Mouse (Mus musculus): ENCODE results near the gene Rnaseh2a. TPM values are rescaled to one million over a fixed set of nuclear protein-coding genes. Genes with fewer than 3 reads are reported as not detected.

Rnaseh2a gene
- total RNA-seq, 1 experiment = 160 TPM

- H3K9ac ChIP-seq (ENCODE audit: insufficient read depth, low read depth, low read length, poor library complexity, severe bottlenecking) = no peak overlapping the region; the same call in 1 of the 2 replicates
- peaks cover 0 to 13% of the 10 kb centered on the region in 2 experiments; a peak in 2 of 4 replicates for H3K4me1 ChIP-seq (ENCODE audit: control insufficient read depth in 2 of 2, insufficient read depth in 2 of 2, low read length in 2 of 2, poor library complexity in 1 of 2)
- DNase-seq (ENCODE audit: low read depth, low spot score) = no peak
- no peak for TF ChIP-seq HCFC1 (IDR thresholded peaks at IDR 0.05; ENCODE audit: borderline replicate concordance, insufficient read depth, low read length)
- 0 out of 2 replicates have a peak, but pooled peaks have one; percentile 36 for TF ChIP-seq MAFK (IDR thresholded peaks at IDR 0.05; ENCODE audit: insufficient read depth, low read depth, low read length)
- H3K4me3 ChIP-seq (ENCODE audit: insufficient read depth in 1 of 2, low read depth in 1 of 2, low read length in 2 of 2, poor library complexity in 1 of 2, severe bottlenecking in 1 of 2) = no peak overlapping the region
- H3K27ac ChIP-seq (ENCODE audit: insufficient read depth, low read depth, low read length, poor library complexity, severe bottlenecking) = no peak overlapping the region
- H3K9me3 ChIP-seq (ENCODE audit: control insufficient read depth, insufficient read depth, low read depth, low read length) = no peaks in the 10 kb centered on the region
- in situ Hi-C loops (cut with MboI; ENCODE audit: low sequenced_read_pairs in 2 of 2, unreplicated experiment in 2 of 2) = no loop called here
- H3K36me3 ChIP-seq (ENCODE audit: control insufficient read depth, insufficient read depth, low read length, poor library complexity, severe bottlenecking) = peaks cover 9% of the 10 kb centered on the region
These were observed 62.1 kb downstream of the Rnaseh2a start for GRCm38 (mm10) chr8:84907493-84907892.

DNA sequence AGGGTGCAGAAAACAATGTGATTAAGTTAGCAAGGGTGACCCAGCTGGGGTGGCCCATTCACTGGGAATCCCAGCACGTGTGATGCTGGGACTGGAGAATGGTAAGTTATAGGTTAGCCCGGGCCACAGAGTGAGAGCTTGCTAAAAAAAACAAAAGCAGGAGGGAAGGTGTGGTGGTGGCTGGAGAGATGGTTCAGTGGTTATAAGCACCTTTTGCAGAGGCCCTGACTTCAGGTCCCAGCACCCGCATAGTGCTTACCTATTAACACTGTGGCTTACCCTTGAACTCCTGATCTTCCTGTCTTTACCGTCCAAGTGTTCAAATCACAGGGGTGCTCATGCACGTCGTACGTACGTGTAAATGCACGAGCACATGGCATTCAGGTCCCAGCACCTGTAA, 62.5 kb downstream of the Rnaseh2a start:
- H3K36me3 ChIP-seq (ENCODE audit: control insufficient read depth, insufficient read depth, low read length, poor library complexity, severe bottlenecking) = peaks cover 9% of the 10 kb centered on the region
- no peaks in the 10 kb centered on the region for H3K9me3 ChIP-seq (ENCODE audit: control insufficient read depth, insufficient read depth, low read depth, low read length)
- H3K4me3 ChIP-seq (ENCODE audit: insufficient read depth in 1 of 2, low read depth in 1 of 2, low read length in 2 of 2, poor library complexity in 1 of 2, severe bottlenecking in 1 of 2) = no peak overlapping the region
- in situ Hi-C loops (cut with MboI; ENCODE audit: low sequenced_read_pairs in 2 of 2, unreplicated experiment in 2 of 2) = no loop called here
- H3K9ac ChIP-seq (ENCODE audit: insufficient read depth, low read depth, low read length, poor library complexity, severe bottlenecking) = 0 out of 2 replicates have a peak overlapping the region, but pooled peaks have one; percentile 7
- no peak for DNase-seq (ENCODE audit: low read depth, low spot score)
- peaks cover 0 to 9% of the 10 kb centered on the region in 2 experiments; a peak in 2 of 4 replicates for H3K4me1 ChIP-seq (ENCODE audit: control insufficient read depth in 2 of 2, insufficient read depth in 2 of 2, low read length in 2 of 2, poor library complexity in 1 of 2)
- no peak overlapping the region for H3K27ac ChIP-seq (ENCODE audit: insufficient read depth, low read depth, low read length, poor library complexity, severe bottlenecking)
- TF ChIP-seq HCFC1 (IDR thresholded peaks at IDR 0.05; ENCODE audit: borderline replicate concordance, insufficient read depth, low read length) = no peak
- TF ChIP-seq CHD2 (IDR thresholded peaks at IDR 0.05; ENCODE audit: low read depth, low read length) = no peak
- TF ChIP-seq ZC3H11A (IDR thresholded peaks at IDR 0.05; ENCODE audit: borderline replicate concordance, low read depth, low read length) = no peak
- no peak for TF ChIP-seq MAFK (IDR thresholded peaks at IDR 0.05; ENCODE audit: insufficient read depth, low read depth, low read length)

Other genes starting within 250 kb of the Rnaseh2a start
- 1.5 and 2.1 TPM in 2 replicates for gene G430095P16Rik, start 246.8 kb downstream of the Rnaseh2a start, total RNA-seq (2012; rRNA removed)
- 0.58 and 0.89 TPM in 2 replicates for gene Nfix, start 169.4 kb downstream of the Rnaseh2a start, total RNA-seq (2012; rRNA removed)
- gene Dand5, start 146.9 kb downstream of the Rnaseh2a start, total RNA-seq (2012; rRNA removed) = 1.0 and 1.4 TPM in 2 replicates
- gene Gadd45gip1, start 138.2 kb downstream of the Rnaseh2a start, total RNA-seq (2012; rRNA removed) = 24.7 and 30.8 TPM in 2 replicates
- 76.7 and 76.8 TPM in 2 replicates for gene Rad23a, start 129.1 kb downstream of the Rnaseh2a start, total RNA-seq (2012; rRNA removed)
- gene Calr, start 122.8 kb downstream of the Rnaseh2a start, total RNA-seq (2012; rRNA removed) = 1,121 and 1,357 TPM in 2 replicates
- 123 and 137 TPM in 2 replicates for gene Farsa, start 112.8 kb downstream of the Rnaseh2a start, total RNA-seq (2012; rRNA removed)
- 34.7 and 42.3 TPM in 2 replicates for gene Syce2, start 97.7 kb downstream of the Rnaseh2a start, total RNA-seq (2012; rRNA removed)
- gene Gcdh, start 75.8 kb downstream of the Rnaseh2a start, total RNA-seq (2012; rRNA removed) = 36.3 and 57.2 TPM in 2 replicates
- 0.31 and 0.53 TPM in 2 replicates for gene Klf1, start 67.8 kb downstream of the Rnaseh2a start, total RNA-seq (2012; rRNA removed)
- 23.7 and 29.5 TPM in 2 replicates for gene Dnase2a, start 61.2 kb downstream of the Rnaseh2a start, total RNA-seq (2012; rRNA removed)
- 1.4 and 2.5 TPM in 2 replicates for gene Mast1, start 32.4 kb downstream of the Rnaseh2a start, total RNA-seq (2012; rRNA removed)
- 0.13 TPM in 1 of 2 replicates, not detected in the other for gene Rtbdn, start 22.8 kb downstream of the Rnaseh2a start, total RNA-seq (2012; rRNA removed)
- gene Gm49661, start 334 bp downstream of the Rnaseh2a start, total RNA-seq (2012; rRNA removed) = not detected in 2 replicates
- 259 and 328 TPM in 2 replicates for gene Prdx2, start 180 bp downstream of the Rnaseh2a start, total RNA-seq (2012; rRNA removed)
- gene Junb, start 9.0 kb upstream of the Rnaseh2a start, total RNA-seq (2012; rRNA removed) = 53.8 and 57.6 TPM in 2 replicates
- 28.6 and 52.9 TPM in 2 replicates for gene Hook2, start 20.8 kb upstream of the Rnaseh2a start, total RNA-seq (2012; rRNA removed)
- gene Best2, start 44.8 kb upstream of the Rnaseh2a start, total RNA-seq (2012; rRNA removed) = 0.22 and 0.48 TPM in 2 replicates
- 237 and 266 TPM in 2 replicates for gene Asna1, start 55.5 kb upstream of the Rnaseh2a start, total RNA-seq (2012; rRNA removed)
- gene Trir, start 57.1 kb upstream of the Rnaseh2a start, total RNA-seq (2012; rRNA removed) = 161 and 181 TPM in 2 replicates
- gene Tnpo2, start 67.1 kb upstream of the Rnaseh2a start, total RNA-seq (2012; rRNA removed) = 88.4 and 101 TPM in 2 replicates
- gene Fbxw9, start 90.3 kb upstream of the Rnaseh2a start, total RNA-seq (2012; rRNA removed) = 49.3 and 86.0 TPM in 2 replicates
- gene Gm5741, start 98.2 kb upstream of the Rnaseh2a start, total RNA-seq (2012; rRNA removed) = not detected in 2 replicates
- 54.1 and 63.1 TPM in 2 replicates for gene Dhps, start 102.0 kb upstream of the Rnaseh2a start, total RNA-seq (2012; rRNA removed)
- 24.9 and 27.6 TPM in 2 replicates for gene Wdr83os, start 111.0 kb upstream of the Rnaseh2a start, total RNA-seq (2012; rRNA removed)
- 26.4 and 32.6 TPM in 2 replicates for gene Wdr83, start 111.5 kb upstream of the Rnaseh2a start, total RNA-seq (2012; rRNA removed)
- 40.2 and 78.2 TPM in 2 replicates for gene Man2b1, start 113.5 kb upstream of the Rnaseh2a start, total RNA-seq (2012; rRNA removed)
- gene Zfp791, start 153.3 kb upstream of the Rnaseh2a start, total RNA-seq (2012; rRNA removed) = 0.58 and 1.0 TPM in 2 replicates
- gene Cks1brt, start 182.2 kb upstream of the Rnaseh2a start, total RNA-seq (2012; rRNA removed) = not detected in 2 replicates

All from ES-E14 (cell line).